Mouse (Mus musculus): Measurements from ENCODE around the gene Neu2. TPM values are rescaled to one million over a fixed set of nuclear protein-coding genes. Genes with fewer than 3 reads are reported as not detected.

Neu2 gene
- total and polyA plus RNA-seq, 3 experiments, result 0.38 TPM; not detected in 2

GRCm38 (mm10) chr1:87475076-87475895 is 34.4 kb upstream of the Neu2 start:
- Histone ChIP-seq H3K4me1 (ENCODE audit: insufficient read depth, low read depth, low read length) (no peaks in the 10 kb centered on the region), H3K9me3 (replicated peaks) (no peaks in the 10 kb centered on the region), H3K36me3 (replicated peaks) (no peaks in the 10 kb centered on the region), H3K27me3 (ENCODE audit: insufficient read depth, low read length) (peaks cover 63% of the 10 kb centered on the region), H3K4me3 (ENCODE audit: low read depth, low read length) (0 out of 2 replicates have a peak overlapping the region, but pooled peaks have one; percentile 20)
- ATAC-seq (ENCODE audit: extremely low read depth, insufficient number of reproducible peaks, low FRiP score, poor library complexity, severe bottlenecking) (no peak), DNase-seq (ENCODE audit: low spot score) (no peak)
- TF ChIP-seq GATA1 (IDR thresholded peaks at IDR 0.05; ENCODE audit: borderline replicate concordance, low read length), result no peak
- no peak for TF ChIP-seq CTCF (IDR thresholded peaks at IDR 0.05; ENCODE audit: low read depth, low read length)
- TF ChIP-seq GATA2 (IDR thresholded peaks at IDR 0.05; ENCODE audit: borderline replicate concordance, low read depth, low read length), result no peak
- TF ChIP-seq TAL1 (conservative IDR thresholded peaks at IDR 0.05; ENCODE audit: low read depth, low read length), result no peak
- TF ChIP-seq POLR2AphosphoS5 (IDR thresholded peaks at IDR 0.05; ENCODE audit: insufficient replicate concordance, low read depth, low read length), result no peak

- peaks cover 40% of the 10 kb centered on the region for H3K27me3 ChIP-seq (ENCODE audit: insufficient read depth, low read length)
- DNase-seq (ENCODE audit: low spot score), result no peak
- no peak for ATAC-seq (ENCODE audit: extremely low read depth, insufficient number of reproducible peaks, low FRiP score, poor library complexity, severe bottlenecking)
- TF ChIP-seq CTCF (IDR thresholded peaks at IDR 0.05; ENCODE audit: low read depth, low read length) (no peak), POLR2AphosphoS5 (IDR thresholded peaks at IDR 0.05; ENCODE audit: insufficient replicate concordance, low read depth, low read length) (no peak), TAL1 (conservative IDR thresholded peaks at IDR 0.05; ENCODE audit: low read depth, low read length) (no peak), GATA1 (IDR thresholded peaks at IDR 0.05; ENCODE audit: borderline replicate concordance, low read length) (no peak), GATA2 (IDR thresholded peaks at IDR 0.05; ENCODE audit: borderline replicate concordance, low read depth, low read length) (no peak)
- H3K9me3 ChIP-seq (replicated peaks), result no peaks in the 10 kb centered on the region
- H3K36me3 ChIP-seq (replicated peaks), result no peaks in the 10 kb centered on the region
- H3K4me1 ChIP-seq (ENCODE audit: insufficient read depth, low read depth, low read length), result no peaks in the 10 kb centered on the region
- H3K4me3 ChIP-seq (ENCODE audit: low read depth, low read length), result no peak overlapping the region
Measured at GRCm38 (mm10) chr1:87482546-87482945, 27.1 kb upstream of the Neu2 start.

DNA sequence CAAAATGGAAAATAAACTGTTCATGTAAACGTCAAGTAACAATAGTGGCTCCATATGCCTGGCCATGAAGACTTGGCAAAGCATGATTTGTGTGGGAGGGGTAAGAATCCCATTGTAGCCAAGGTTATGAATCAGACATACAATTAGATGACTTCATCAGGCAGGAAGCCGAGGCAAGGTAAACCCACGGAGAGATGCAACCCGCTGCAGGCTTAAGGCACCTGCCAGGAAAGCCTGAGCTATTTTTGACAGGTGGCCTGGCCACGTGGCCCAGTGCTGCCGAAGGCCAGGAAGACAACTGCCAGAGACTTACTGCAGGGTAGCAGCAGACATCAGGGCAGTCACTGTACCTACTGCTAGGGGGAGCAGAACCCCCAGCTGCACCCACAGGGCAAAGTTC is 23.3 kb upstream of the Neu2 start:
- no peak for DNase-seq (ENCODE audit: low spot score)
- no peaks in the 10 kb centered on the region for H3K36me3 ChIP-seq (replicated peaks)
- TF ChIP-seq GATA2 (IDR thresholded peaks at IDR 0.05; ENCODE audit: borderline replicate concordance, low read depth, low read length), result no peak
- H3K9me3 ChIP-seq (replicated peaks), result no peaks in the 10 kb centered on the region
- ATAC-seq (ENCODE audit: extremely low read depth, insufficient number of reproducible peaks, low FRiP score, poor library complexity, severe bottlenecking), result no peak
- no peak overlapping the region for H3K4me3 ChIP-seq (ENCODE audit: low read depth, low read length)
- no peaks in the 10 kb centered on the region for H3K4me1 ChIP-seq (ENCODE audit: insufficient read depth, low read depth, low read length)
- H3K27me3 ChIP-seq (ENCODE audit: insufficient read depth, low read length), result peaks cover 36% of the 10 kb centered on the region

DNA sequence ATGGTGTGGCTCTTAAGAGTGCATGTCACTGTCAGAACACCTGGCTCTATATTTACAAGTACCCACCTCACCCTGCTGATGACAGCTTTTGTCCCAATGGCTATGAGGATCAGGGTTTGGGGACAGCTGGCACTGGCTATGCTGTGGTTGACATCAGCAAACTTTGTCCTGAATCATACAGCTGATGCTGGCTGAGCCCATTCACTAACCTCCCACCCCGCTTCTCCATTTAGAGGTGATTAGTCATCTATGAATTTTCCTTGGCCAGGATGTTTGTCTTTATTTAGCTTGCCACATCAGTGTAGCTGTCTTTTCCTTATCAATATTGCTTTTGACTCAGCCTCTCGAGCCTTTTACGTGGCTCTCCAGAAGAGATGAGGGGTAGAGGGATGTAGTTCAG is 17.4 kb upstream of the Neu2 start:
- TF ChIP-seq POLR2AphosphoS5 (IDR thresholded peaks at IDR 0.05; ENCODE audit: insufficient replicate concordance, low read depth, low read length) (no peak), GATA2 (IDR thresholded peaks at IDR 0.05; ENCODE audit: borderline replicate concordance, low read depth, low read length) (no peak), GATA1 (IDR thresholded peaks at IDR 0.05; ENCODE audit: borderline replicate concordance, low read length) (no peak)
- no peak for DNase-seq (ENCODE audit: low spot score)
- Histone ChIP-seq H3K36me3 (replicated peaks) (no peaks in the 10 kb centered on the region), H3K4me3 (ENCODE audit: low read depth, low read length) (no peak overlapping the region), H3K9me3 (replicated peaks) (no peaks in the 10 kb centered on the region), H3K27me3 (ENCODE audit: insufficient read depth, low read length) (peaks cover 43% of the 10 kb centered on the region), H3K4me1 (ENCODE audit: insufficient read depth, low read depth, low read length) (no peaks in the 10 kb centered on the region)
- ATAC-seq (ENCODE audit: extremely low read depth, insufficient number of reproducible peaks, low FRiP score, poor library complexity, severe bottlenecking), result no peak

DNA sequence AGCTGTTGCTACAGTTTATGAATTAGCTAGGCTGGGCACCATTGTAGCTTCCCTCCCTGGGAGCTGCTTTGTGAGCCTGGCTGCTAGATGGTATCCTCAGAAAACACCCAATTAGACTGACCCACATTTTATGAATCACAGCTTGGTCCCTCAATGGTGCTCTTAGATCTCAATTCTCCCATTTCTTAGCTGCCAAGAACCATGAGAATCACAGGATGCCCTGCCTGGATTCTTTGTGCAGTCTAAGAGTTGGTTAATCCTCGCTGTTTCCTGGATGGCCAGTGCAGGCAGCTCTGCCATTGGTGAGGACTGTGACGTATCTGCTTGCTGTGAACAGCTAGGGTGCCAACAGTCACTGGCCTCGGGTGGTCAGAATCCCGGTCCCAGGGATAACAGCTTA is 16.1 kb upstream of the Neu2 start:
- Histone ChIP-seq H3K27me3 (ENCODE audit: insufficient read depth, low read length) (peaks cover 39% of the 10 kb centered on the region), H3K4me1 (ENCODE audit: insufficient read depth, low read depth, low read length) (no peaks in the 10 kb centered on the region), H3K9me3 (replicated peaks) (no peaks in the 10 kb centered on the region), H3K4me3 (ENCODE audit: low read depth, low read length) (no peak overlapping the region), H3K36me3 (replicated peaks) (no peaks in the 10 kb centered on the region)
- TF ChIP-seq TAL1 (conservative IDR thresholded peaks at IDR 0.05; ENCODE audit: low read depth, low read length), result no peak
- TF ChIP-seq GATA1 (IDR thresholded peaks at IDR 0.05; ENCODE audit: borderline replicate concordance, low read length), result no peak
- TF ChIP-seq POLR2AphosphoS5 (IDR thresholded peaks at IDR 0.05; ENCODE audit: insufficient replicate concordance, low read depth, low read length), result no peak
- no peak for TF ChIP-seq GATA2 (IDR thresholded peaks at IDR 0.05; ENCODE audit: borderline replicate concordance, low read depth, low read length)
- no peak for TF ChIP-seq CTCF (IDR thresholded peaks at IDR 0.05; ENCODE audit: low read depth, low read length)
- DNase-seq (ENCODE audit: low spot score), result no peak
- ATAC-seq (ENCODE audit: extremely low read depth, insufficient number of reproducible peaks, low FRiP score, poor library complexity, severe bottlenecking), result no peak

GRCm38 (mm10) chr1:87505524-87505923 is 4.2 kb upstream of the Neu2 start:
- H3K4me3 ChIP-seq (ENCODE audit: low read depth, low read length), result no peak overlapping the region
- TF ChIP-seq POLR2AphosphoS5 (IDR thresholded peaks at IDR 0.05; ENCODE audit: insufficient replicate concordance, low read depth, low read length), result no peak
- TF ChIP-seq TAL1 (conservative IDR thresholded peaks at IDR 0.05; ENCODE audit: low read depth, low read length), result no peak
- no peak for TF ChIP-seq GATA1 (IDR thresholded peaks at IDR 0.05; ENCODE audit: borderline replicate concordance, low read length)
- no peak for TF ChIP-seq CTCF (IDR thresholded peaks at IDR 0.05; ENCODE audit: low read depth, low read length)
- TF ChIP-seq GATA2 (IDR thresholded peaks at IDR 0.05; ENCODE audit: borderline replicate concordance, low read depth, low read length), result no peak
- H3K9me3 ChIP-seq (replicated peaks), result peaks cover 9% of the 10 kb centered on the region
- no peak for ATAC-seq (ENCODE audit: extremely low read depth, insufficient number of reproducible peaks, low FRiP score, poor library complexity, severe bottlenecking)
- H3K36me3 ChIP-seq (replicated peaks), result no peaks in the 10 kb centered on the region
- peaks cover 30% of the 10 kb centered on the region; the same call in 1 of the 2 replicates for H3K27me3 ChIP-seq (ENCODE audit: insufficient read depth, low read length)
- no peaks in the 10 kb centered on the region for H3K4me1 ChIP-seq (ENCODE audit: insufficient read depth, low read depth, low read length)
- DNase-seq (ENCODE audit: low spot score), result no peak
